Mouse (Mus musculus) embryonic facial prominence, embryonic 11.5 days (tissue): Measurements from ENCODE around the gene Hlx. TPM values are rescaled to one million over a fixed set of nuclear protein-coding genes. Genes with fewer than 3 reads are reported as not detected.
A peak's percentile ranks its signal among the peaks of the same experiment; 100 is the strongest.

Experiments used
- ATAC-seq: fragments of 200-750 bp; cut with Nextera tagmentation; replicated peaks from 2 replicates; pipeline ENCODE4 v1.8.0; 2017; ENCODE audit warnings: low read depth; ENCODE audit not compliant: insufficient number of reproducible peaks, low FRiP score, low TSS enrichment
- DNase-seq: peaks from one replicate; pipeline ENCODE4 v3.0.0-alpha.2; 2015; ENCODE audit warnings: low spot score
- H3K27ac ChIP-seq: fragments of 300-500 bp; sonication (generic); replicated peaks from 2 replicates; pipeline ENCODE4 v1.5.1; 2014; ENCODE audit warnings: mild to moderate bottlenecking, low read depth, low read length, control low read depth
- H3K27me3 ChIP-seq: fragments of 300-500 bp; sonication (generic); 2 replicates; pipeline ENCODE4 v1.6.1; 2014; ENCODE audit warnings: mild to moderate bottlenecking, low read length, moderate library complexity, mixed read lengths; ENCODE audit not compliant: control insufficient read depth, insufficient read depth
- H3K36me3 ChIP-seq: fragments of 300-500 bp; sonication (generic); replicated peaks from 2 replicates; pipeline ENCODE4 v1.6.1; 2014; ENCODE audit warnings: low read depth, mild to moderate bottlenecking, low read length, moderate library complexity, mixed read lengths; ENCODE audit not compliant: control insufficient read depth, insufficient read depth
- H3K4me1 ChIP-seq: fragments of 300-500 bp; sonication (generic); 2 replicates; pipeline ENCODE4 v1.6.1; 2014; ENCODE audit warnings: low read length, mixed read lengths; ENCODE audit not compliant: control insufficient read depth, insufficient read depth
- H3K4me2 ChIP-seq: fragments of 300-500 bp; sonication (generic); 2 replicates; pipeline ENCODE4 v1.6.1; 2014; ENCODE audit warnings: low read depth, mild to moderate bottlenecking, control low read depth, low read length, moderate library complexity
- H3K4me3 ChIP-seq: fragments of 300-500 bp; sonication (generic); 2 replicates; pipeline ENCODE4 v1.5.1; 2014; ENCODE audit warnings: low read depth, low read length, control low read depth
- H3K9ac ChIP-seq: fragments of 300-500 bp; sonication (generic); replicated peaks from 2 replicates; pipeline ENCODE4 v1.6.1; 2014; ENCODE audit warnings: mild to moderate bottlenecking, control low read depth, low read length
- H3K9me3 ChIP-seq: fragments of 300-500 bp; sonication (generic); replicated peaks from 2 replicates; pipeline ENCODE4 v1.6.1; 2016; ENCODE audit warnings: mild to moderate bottlenecking, low read length, inconsistent platforms, mixed read lengths; ENCODE audit not compliant: control insufficient read depth
- WGBS: fragments of 180-500 bp; shearing (Covaris S2); extraction: QIAGEN DNeasy Blood & Tissue Kit; methylation state at CpG from one replicate; pipeline ENCODE4 v1.1.7; 2014; 5-methylcytosine and 5-hydroxymethylcytosine counted together
- polyA plus RNA-seq: library from polyadenylated mRNA; unstranded; fragments of >200 nt; fragmentation: Nextera tagmentation; extraction: Ambion mirVana; gene quantifications from 2 replicates; pipeline ENCODE4 v1.2.1, GENCODE M21; 2014

The Hlx gene
- 4.6 and 5.3 TPM in 2 replicates for polyA plus RNA-seq

DNA sequence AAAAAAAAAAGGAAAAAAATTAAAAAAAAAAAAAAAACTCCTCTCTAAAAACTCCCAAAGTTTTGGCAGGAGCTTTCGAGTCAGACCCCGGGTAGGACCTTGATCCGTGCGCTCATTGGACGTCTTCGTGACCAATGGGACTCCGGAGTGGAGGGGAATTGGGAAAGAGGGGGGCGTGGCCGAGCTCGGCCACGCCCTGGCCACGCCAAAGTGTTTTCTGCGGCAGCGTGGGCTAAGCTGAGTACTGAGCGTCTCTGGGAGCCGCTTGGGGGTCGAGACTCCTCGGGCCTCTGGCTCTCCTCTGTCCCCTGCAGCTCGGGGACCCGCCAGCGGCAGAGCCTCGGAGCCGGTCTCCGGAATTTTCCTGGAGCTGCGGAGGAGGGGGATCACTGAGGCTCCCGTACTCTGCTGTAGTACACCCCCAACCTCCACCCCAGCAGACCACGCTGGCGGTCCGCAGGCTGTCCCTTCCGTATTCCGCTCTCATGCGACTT lies at the start of gene Hlx:
Gene Hlx, minus strand, starts transcription at position 64 of the 494 bp plus-strand sequence.
- Histone ChIP-seq H3K27me3 (peaks cover 69% of the 10 kb centered on the region), H3K4me1 (peaks cover 5% of the 10 kb centered on the region; the same call in 1 of the 2 replicates), H3K27ac (no peak within 1 kb of the TSS), H3K9me3 (no peaks in the 10 kb centered on the region), H3K9ac (peak within 1 kb of the TSS; percentile 40), H3K4me2 (peak within 1 kb of the TSS; percentile 89), H3K36me3 (no peaks in the 10 kb centered on the region), H3K4me3 (peak within 1 kb of the TSS; percentile 47)
- WGBS: under 1% methylated on average over 32 of the region's 32 CpGs
- ATAC-seq: peak; percentile 90
- peak; percentile 91 for DNase-seq

DNA sequence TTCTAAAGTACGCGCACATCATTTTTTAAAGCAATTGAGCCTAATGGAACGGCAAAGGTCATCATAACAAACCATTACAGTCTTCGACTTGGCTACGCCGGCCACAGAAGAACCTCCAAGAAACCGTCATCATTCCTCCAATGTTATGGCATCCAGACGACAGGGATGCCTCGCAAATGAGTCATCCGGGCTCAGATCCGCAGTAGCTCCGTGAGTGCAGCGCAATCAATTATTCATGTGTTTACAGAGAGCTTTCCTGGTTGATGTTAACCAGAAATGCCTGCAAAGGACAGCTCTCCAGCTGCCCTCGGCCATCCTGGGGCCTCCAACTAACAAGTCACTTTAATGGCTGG lies 49.7 kb upstream of the Hlx start:
- DNase-seq (no peak), ATAC-seq (no peak)
- 74% methylated on average over 14 of the region's 14 CpGs for WGBS
- Histone ChIP-seq H3K27ac (no peak overlapping the region), H3K9ac (no peak overlapping the region), H3K27me3 (no peaks in the 10 kb centered on the region), H3K4me3 (no peak overlapping the region), H3K36me3 (no peaks in the 10 kb centered on the region), H3K4me1 (no peaks in the 10 kb centered on the region), H3K4me2 (no peak overlapping the region), H3K9me3 (no peaks in the 10 kb centered on the region)

GRCm38 (mm10) chr1:184781286-184782160 lies 49.1 kb upstream of the Hlx start:
- no peak overlapping the region for H3K4me2 ChIP-seq
- H3K9ac ChIP-seq: no peak overlapping the region
- no peaks in the 10 kb centered on the region for H3K4me1 ChIP-seq
- H3K27me3 ChIP-seq: no peaks in the 10 kb centered on the region
- no peaks in the 10 kb centered on the region for H3K36me3 ChIP-seq
- H3K27ac ChIP-seq: no peak overlapping the region
- ATAC-seq: no peak
- DNase-seq: no peak
- 79% methylated on average over 10 of the region's 10 CpGs for WGBS
- no peak overlapping the region for H3K4me3 ChIP-seq
- H3K9me3 ChIP-seq: no peaks in the 10 kb centered on the region

DNA sequence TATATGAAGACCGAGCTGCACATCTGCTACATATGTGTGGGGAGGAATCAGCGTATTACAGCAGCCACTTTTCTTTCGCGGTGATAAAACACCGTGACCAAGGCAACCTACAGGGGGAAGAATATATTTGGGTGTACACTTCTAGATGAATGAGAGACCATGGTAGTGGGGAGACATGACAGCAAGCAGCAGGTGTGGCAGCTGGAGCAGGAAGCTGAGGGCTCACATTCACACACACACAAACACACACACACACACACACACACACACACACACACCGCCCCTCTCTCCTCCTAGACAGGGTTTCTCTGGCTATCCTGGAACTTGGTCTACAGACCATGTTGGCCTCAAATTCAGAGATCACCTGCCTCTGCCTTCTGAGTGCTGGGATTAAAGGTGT lies 45.7 kb upstream of the Hlx start:
- WGBS: 91% methylated on average over 6 of the region's 6 CpGs
- H3K36me3 ChIP-seq: no peaks in the 10 kb centered on the region
- no peaks in the 10 kb centered on the region for H3K27me3 ChIP-seq
- no peak overlapping the region for H3K27ac ChIP-seq
- no peak overlapping the region for H3K4me3 ChIP-seq
- no peaks in the 10 kb centered on the region for H3K4me1 ChIP-seq
- H3K4me2 ChIP-seq: no peak overlapping the region
- no peak for DNase-seq
- ATAC-seq: no peak
- H3K9me3 ChIP-seq: no peaks in the 10 kb centered on the region
- H3K9ac ChIP-seq: no peak overlapping the region

GRCm38 (mm10) chr1:184777061-184777795 lies 44.8 kb upstream of the Hlx start:
- Histone ChIP-seq H3K9me3 (no peaks in the 10 kb centered on the region), H3K36me3 (no peaks in the 10 kb centered on the region), H3K4me1 (no peaks in the 10 kb centered on the region), H3K4me2 (no peak overlapping the region), H3K9ac (no peak overlapping the region), H3K27me3 (no peaks in the 10 kb centered on the region), H3K27ac (no peak overlapping the region), H3K4me3 (no peak overlapping the region)
- WGBS: 31% methylated on average over 22 of the region's 22 CpGs
- ATAC-seq (no peak), DNase-seq (peak; percentile 23)

GRCm38 (mm10) chr1:184775289-184775688 lies 42.9 kb upstream of the Hlx start:
- Histone ChIP-seq H3K4me2 (no peak overlapping the region), H3K4me1 (no peaks in the 10 kb centered on the region), H3K27ac (no peak overlapping the region), H3K9me3 (no peaks in the 10 kb centered on the region), H3K36me3 (no peaks in the 10 kb centered on the region), H3K27me3 (no peaks in the 10 kb centered on the region), H3K9ac (no peak overlapping the region), H3K4me3 (no peak overlapping the region)
- WGBS: 55% methylated on average over 9 of the region's 9 CpGs
- no peak for DNase-seq
- no peak for ATAC-seq

GRCm38 (mm10) chr1:184771891-184772249 lies 39.5 kb upstream of the Hlx start:
- no peaks in the 10 kb centered on the region for H3K9me3 ChIP-seq
- no peak overlapping the region for H3K4me3 ChIP-seq
- peak; percentile 17 for DNase-seq
- no peaks in the 10 kb centered on the region for H3K4me1 ChIP-seq
- H3K9ac ChIP-seq: no peak overlapping the region
- ATAC-seq: no peak
- WGBS: 9% methylated on average over 9 of the region's 9 CpGs
- H3K36me3 ChIP-seq: no peaks in the 10 kb centered on the region
- H3K27ac ChIP-seq: no peak overlapping the region
- no peaks in the 10 kb centered on the region for H3K27me3 ChIP-seq
- peak overlapping the region; percentile 25 for H3K4me2 ChIP-seq
